Mouse (Mus musculus): ENCODE data around the gene Tardbp.

- TF ChIP-seq POLR2A (IDR thresholded peaks at IDR 0.05; ENCODE audit: low read depth, low read length): peak; percentile 5; the same call in 1 of the 2 replicates
- TF ChIP-seq CTCF (conservative IDR thresholded peaks at IDR 0.05 in 1 of 2, IDR thresholded peaks at IDR 0.05 in 1 of 2; ENCODE audit: low read depth in 2 of 2, low read length in 2 of 2): no peak
- no peak for TF ChIP-seq USF1 (IDR thresholded peaks at IDR 0.05; ENCODE audit: low read depth, low read length)
- no peak for TF ChIP-seq JUND (conservative IDR thresholded peaks at IDR 0.05; ENCODE audit: low read depth, low read length)
- TF ChIP-seq KAT2A (IDR thresholded peaks at IDR 0.05; ENCODE audit: insufficient replicate concordance, low read length): no peak
- no peak for TF ChIP-seq BHLHE40 (IDR thresholded peaks at IDR 0.05; ENCODE audit: low read depth, low read length)
- no peak for TF ChIP-seq ZC3H11A (IDR thresholded peaks at IDR 0.05; ENCODE audit: low read depth, low read length)
- TF ChIP-seq TBP (conservative IDR thresholded peaks at IDR 0.05; ENCODE audit: low read depth, low read length): no peak
- TF ChIP-seq MAFK (IDR thresholded peaks at IDR 0.05; ENCODE audit: insufficient replicate concordance, low read length): no peak
- no peak for TF ChIP-seq NRF1 (IDR thresholded peaks at IDR 0.05; ENCODE audit: low read depth, low read length)
- TF ChIP-seq GABPA (IDR thresholded peaks at IDR 0.05; ENCODE audit: insufficient replicate concordance, low read depth, low read length): no peak
- TF ChIP-seq SIN3A (IDR thresholded peaks at IDR 0.05; ENCODE audit: low read length): no peak
- TF ChIP-seq NELFE (IDR thresholded peaks at IDR 0.05; ENCODE audit: low read depth, low read length): no peak
Measured at GRCm38 (mm10) chr4:148610631-148611364, 16.0 kb downstream of the Tardbp start.
